Mouse (Mus musculus): Measurements from ENCODE around the gene Rabgap1l.
"Not testable (repeated sequence)": the region's sequence is repeated elsewhere in the genome, so short reads cannot be mapped to it uniquely, and the experiment has no call there.

Rabgap1l gene

GRCm38 (mm10) chr1:160692224-160693093 lies 100.6 kb downstream of the Rabgap1l start:
- DNase-seq: no peak

GRCm38 (mm10) chr1:160691196-160691590 lies 101.8 kb downstream of the Rabgap1l start:
- DNase-seq: no peak

GRCm38 (mm10) chr1:160690516-160691195 lies 102.4 kb downstream of the Rabgap1l start:
- no peak for DNase-seq

GRCm38 (mm10) chr1:160689511-160689910 lies 103.5 kb downstream of the Rabgap1l start:
- no peak for DNase-seq

DNA sequence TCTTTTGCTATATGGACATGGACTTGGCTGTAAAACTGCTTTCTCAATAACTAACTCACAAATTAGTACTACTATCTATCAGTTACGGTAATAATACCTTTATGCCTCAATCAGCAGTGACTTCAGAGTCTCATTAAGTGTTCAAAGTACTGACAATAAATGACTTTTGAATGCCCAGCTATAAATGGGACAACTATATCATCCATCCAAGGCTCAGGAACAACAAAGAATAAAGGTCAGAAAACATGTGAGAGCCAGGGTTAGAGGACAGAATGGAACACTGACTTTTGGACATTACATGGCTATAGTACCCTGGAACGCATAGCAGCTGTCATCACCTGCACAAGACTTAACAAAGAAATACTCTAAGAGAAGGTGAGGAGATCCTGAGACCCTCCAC lies 108.8 kb downstream of the Rabgap1l start:
- DNase-seq: no peak

GRCm38 (mm10) chr1:160681398-160682050 lies 111.5 kb downstream of the Rabgap1l start:
- no peak for DNase-seq

GRCm38 (mm10) chr1:160674763-160675162 lies 118.2 kb downstream of the Rabgap1l start:
- DNase-seq: no peak

GRCm38 (mm10) chr1:160672088-160672814 lies 120.8 kb downstream of the Rabgap1l start:
- no peak for DNase-seq

GRCm38 (mm10) chr1:160655806-160656470 lies 137.1 kb downstream of the Rabgap1l start:
- DNase-seq: no peak

- DNase-seq: no peak
Measured at GRCm38 (mm10) chr1:160651691-160652090, 141.3 kb downstream of the Rabgap1l start.

DNA sequence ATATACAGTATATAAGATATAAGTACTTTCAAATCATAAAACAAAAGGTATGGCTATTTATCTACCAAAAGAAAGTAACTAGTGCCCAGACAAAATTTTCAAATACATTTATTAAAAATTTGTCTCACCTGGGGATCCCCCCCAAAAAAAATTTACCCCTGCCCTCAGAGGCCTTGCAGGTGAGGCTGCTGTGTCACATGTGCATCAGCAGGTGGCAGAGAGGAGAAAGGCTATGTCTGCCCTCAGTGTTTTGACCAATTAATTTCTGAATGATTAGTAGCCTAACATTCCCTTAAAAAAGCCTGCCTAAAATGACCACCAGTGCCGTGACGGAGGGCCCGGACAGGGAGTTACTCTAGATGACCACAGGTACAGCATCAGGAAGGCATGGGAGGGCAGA lies 147.6 kb downstream of the Rabgap1l start:
- DNase-seq: no peak

GRCm38 (mm10) chr1:160628213-160628932 lies 164.6 kb downstream of the Rabgap1l start:
- no peak for DNase-seq

GRCm38 (mm10) chr1:160624354-160625120 lies 168.5 kb downstream of the Rabgap1l start:
- DNase-seq: not testable (repeated sequence)

- DNase-seq: no peak
Measured at GRCm38 (mm10) chr1:160618201-160618600, 174.8 kb downstream of the Rabgap1l start.

GRCm38 (mm10) chr1:160606425-160606824 lies 186.6 kb downstream of the Rabgap1l start:
- DNase-seq: no peak

- DNase-seq: not testable (repeated sequence)
Measured at GRCm38 (mm10) chr1:160603312-160603711, 189.7 kb downstream of the Rabgap1l start.

DNA sequence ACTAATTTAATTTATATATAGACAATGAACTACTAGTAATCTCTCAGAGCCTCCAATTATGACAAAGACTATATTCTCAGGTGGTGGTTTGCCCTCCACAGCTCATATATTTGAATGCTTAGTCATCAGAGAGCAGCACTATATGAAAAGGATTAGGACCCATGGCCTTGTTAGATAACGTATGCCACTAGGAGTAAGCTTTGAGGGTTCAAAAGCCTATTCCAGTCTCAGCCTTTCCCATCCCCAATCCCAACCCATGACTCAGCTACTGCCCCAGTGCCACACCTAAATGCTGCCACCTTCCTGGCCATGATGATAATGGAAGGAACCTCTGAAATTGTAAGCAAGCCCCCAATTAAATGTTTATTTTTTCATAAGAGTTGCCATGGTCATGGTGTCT lies 195.6 kb downstream of the Rabgap1l start:
- DNase-seq: no peak

GRCm38 (mm10) chr1:160596948-160597270 lies 196.1 kb downstream of the Rabgap1l start:
- peak; percentile 9 for DNase-seq

- DNase-seq: no peak
Measured at GRCm38 (mm10) chr1:160596252-160596947, 196.6 kb downstream of the Rabgap1l start.

- no peak for DNase-seq
Measured at GRCm38 (mm10) chr1:160594576-160594975, 198.4 kb downstream of the Rabgap1l start.
